Mouse (Mus musculus): ENCODE results near the gene Atp13a1.
A peak's percentile ranks its signal among the peaks of the same experiment; 100 is the strongest.

DNA sequence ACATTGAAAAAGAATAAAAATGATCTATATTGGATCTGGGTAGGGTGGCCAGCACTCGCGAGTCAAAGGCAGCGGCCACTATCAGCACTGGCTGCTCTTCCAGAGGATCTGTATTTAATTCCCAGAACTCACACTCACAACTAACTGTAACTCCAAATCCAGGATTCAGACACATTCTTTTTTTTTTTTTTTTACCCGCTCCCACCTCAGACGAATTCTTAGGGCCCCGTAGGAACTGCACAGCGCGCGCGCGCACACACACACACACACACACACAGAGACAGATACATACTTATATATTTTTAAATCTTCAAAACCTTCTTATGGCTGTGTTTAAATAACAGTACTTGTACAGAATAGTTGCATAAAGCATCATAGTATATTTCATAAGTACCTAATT lies 599 bp upstream of the Atp13a1 start:
- TF ChIP-seq NRF1 (IDR thresholded peaks at IDR 0.05; ENCODE audit: low read depth, low read length), result peak; percentile 52
- TF ChIP-seq POLR2A (IDR thresholded peaks at IDR 0.05; ENCODE audit: low read depth, low read length), result no peak
- no peak for TF ChIP-seq CTCF (conservative IDR thresholded peaks at IDR 0.05 in 1 of 2, IDR thresholded peaks at IDR 0.05 in 1 of 2; ENCODE audit: low read depth in 2 of 2, low read length in 2 of 2)
- TF ChIP-seq TCF12 (IDR thresholded peaks at IDR 0.05; ENCODE audit: low read depth, low read length), result no peak
- TF ChIP-seq EP300 (IDR thresholded peaks at IDR 0.05; ENCODE audit: low read length), result peak; percentile 14; the same call in 1 of the 2 replicates
- TF ChIP-seq GABPA (IDR thresholded peaks at IDR 0.05; ENCODE audit: insufficient replicate concordance, low read depth, low read length), result no peak
- TF ChIP-seq MXI1 (IDR thresholded peaks at IDR 0.05; ENCODE audit: low read depth, low read length), result no peak
- no peak for TF ChIP-seq MAZ (IDR thresholded peaks at IDR 0.05; ENCODE audit: low read depth, low read length)
- no peak for TF ChIP-seq USF2 (conservative IDR thresholded peaks at IDR 0.05; ENCODE audit: low read depth, low read length)

Data from CH12.LX (cell line).